Mouse (Mus musculus) hindbrain, embryonic 10.5 days (tissue): ENCODE measurements around the gene Snx4. TPM values are rescaled to one million over a fixed set of nuclear protein-coding genes. Genes with fewer than 3 reads are reported as not detected.

Source experiments
- DNase-seq: peaks from one replicate; pipeline ENCODE4 v3.0.0-alpha.2; 2017; ENCODE audit warnings: low spot score
- H3K27ac ChIP-seq: fragments of 300-500 bp; sonication (generic); 2 replicates; pipeline ENCODE4 v1.5.1; 2016; ENCODE audit warnings: mild to moderate bottlenecking, moderate library complexity
- H3K27me3 ChIP-seq: fragments of 300-500 bp; sonication (generic); 2 replicates; pipeline ENCODE4 v1.6.1; 2016; ENCODE audit warnings: mild to moderate bottlenecking; ENCODE audit not compliant: poor library complexity, insufficient read depth, severe bottlenecking
- H3K36me3 ChIP-seq: fragments of 300-500 bp; sonication (generic); 2 replicates; pipeline ENCODE4 v1.6.1; 2016; ENCODE audit warnings: mild to moderate bottlenecking, moderate library complexity
- H3K4me1 ChIP-seq: fragments of 300-500 bp; sonication (generic); replicated peaks from 2 replicates; pipeline ENCODE4 v1.6.1; 2016; ENCODE audit warnings: mild to moderate bottlenecking
- H3K4me3 ChIP-seq: fragments of 300-500 bp; sonication (generic); 2 replicates; pipeline ENCODE4 v1.5.1; 2016; ENCODE audit warnings: mild to moderate bottlenecking, moderate library complexity
- H3K9me3 ChIP-seq: fragments of 300-500 bp; sonication (generic); 2 replicates; pipeline ENCODE4 v1.6.1; 2016; ENCODE audit warnings: mild to moderate bottlenecking, moderate library complexity
- WGBS: fragments of 180-500 bp; shearing (Covaris S2); methylation state at CpG from one replicate; pipeline ENCODE4 v1.1.7; 2016; 5-methylcytosine and 5-hydroxymethylcytosine counted together
- polyA plus RNA-seq: library from polyadenylated mRNA; unstranded; fragments of >200 nt; fragmentation: Nextera tagmentation; extraction: Ambion mirVana; gene quantifications from 2 replicates; pipeline ENCODE4 v1.2.1, GENCODE M21; 2016

Gene Snx4
- polyA plus RNA-seq, 1 experiment from 2014 or later, result 58.2 TPM

DNA sequence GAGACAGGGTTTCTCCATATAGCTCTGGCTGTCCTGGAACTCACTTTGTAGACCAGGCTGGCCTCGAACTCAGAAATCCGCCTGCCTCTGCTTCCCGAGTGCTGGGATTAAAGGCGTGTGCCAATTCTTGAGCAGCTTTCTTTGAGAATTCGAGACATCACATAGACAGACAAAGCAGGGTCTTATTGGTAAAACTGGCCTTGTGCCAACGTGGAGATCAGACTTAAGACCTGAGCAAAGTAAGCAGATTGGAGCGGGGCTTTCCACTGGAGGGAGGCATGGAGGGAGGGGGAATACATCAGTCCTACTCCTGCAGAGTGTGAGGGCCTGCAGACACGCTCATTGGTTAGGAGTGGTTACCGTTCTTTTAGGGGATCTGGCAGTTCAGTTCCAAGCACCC, 75.9 kb downstream of the Snx4 start:
- no peak overlapping the region for H3K27ac ChIP-seq
- H3K36me3 ChIP-seq, result no peaks in the 10 kb centered on the region
- no peak for DNase-seq
- 0 out of 2 replicates have a peak, but pooled peaks cover 8% of the 10 kb centered on the region for H3K4me1 ChIP-seq
- H3K4me3 ChIP-seq, result no peak overlapping the region
- 87% methylated on average over 9 of the region's 9 CpGs for WGBS
- no peaks in the 10 kb centered on the region for H3K27me3 ChIP-seq
- H3K9me3 ChIP-seq, result no peaks in the 10 kb centered on the region

- H3K4me1 ChIP-seq, result peaks cover 8% of the 10 kb centered on the region
- H3K36me3 ChIP-seq, result no peaks in the 10 kb centered on the region
- H3K9me3 ChIP-seq, result no peaks in the 10 kb centered on the region
- no peak overlapping the region for H3K27ac ChIP-seq
- DNase-seq, result no peak
- H3K27me3 ChIP-seq, result no peaks in the 10 kb centered on the region
- H3K4me3 ChIP-seq, result no peak overlapping the region
- 89% methylated on average over 14 of the region's 14 CpGs for WGBS
These were observed 81.8 kb downstream of the Snx4 start for GRCm38 (mm10) chr16:33333015-33333414.

- 0 out of 2 replicates have a peak overlapping the region, but pooled peaks have one; percentile 9 for H3K4me3 ChIP-seq
- no peaks in the 10 kb centered on the region for H3K9me3 ChIP-seq
- 16% methylated on average over 8 of the region's 8 CpGs for WGBS
- peaks cover 8% of the 10 kb centered on the region for H3K4me1 ChIP-seq
- no peaks in the 10 kb centered on the region for H3K36me3 ChIP-seq
- H3K27me3 ChIP-seq, result no peaks in the 10 kb centered on the region
- DNase-seq, result peak; percentile 59
- peak overlapping the region; percentile 67 for H3K27ac ChIP-seq
These were observed 85.9 kb downstream of the Snx4 start for GRCm38 (mm10) chr16:33337177-33337576.

DNA sequence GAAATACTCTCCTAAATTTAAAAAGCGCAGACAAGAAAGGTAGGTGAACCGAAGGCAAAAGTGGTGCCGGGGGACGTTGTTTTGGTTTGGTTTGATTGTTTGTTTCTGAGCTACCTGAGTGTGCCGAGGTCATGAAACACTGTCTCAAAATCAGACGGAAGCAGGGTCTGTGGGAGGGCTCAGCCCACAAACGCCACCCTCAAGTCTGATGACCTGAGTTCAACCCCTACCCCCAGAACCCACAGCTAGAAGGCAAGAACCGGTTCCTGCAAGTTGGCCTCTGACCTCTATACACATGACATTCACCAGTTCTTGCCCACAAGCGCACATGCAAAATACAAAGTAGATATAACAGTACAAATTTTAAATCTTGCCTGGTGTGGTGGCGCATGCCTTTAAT, 86.4 kb downstream of the Snx4 start:
- peaks cover 12% of the 10 kb centered on the region for H3K4me1 ChIP-seq
- 82% methylated on average over 10 of the region's 10 CpGs for WGBS
- no peaks in the 10 kb centered on the region for H3K36me3 ChIP-seq
- no peak overlapping the region; the same call in 1 of the 2 replicates for H3K27ac ChIP-seq
- no peak overlapping the region for H3K4me3 ChIP-seq
- H3K27me3 ChIP-seq, result no peaks in the 10 kb centered on the region
- no peak for DNase-seq
- H3K9me3 ChIP-seq, result no peaks in the 10 kb centered on the region

- no peaks in the 10 kb centered on the region for H3K9me3 ChIP-seq
- no peaks in the 10 kb centered on the region for H3K27me3 ChIP-seq
- WGBS, result 72% methylated on average over 4 of the region's 4 CpGs
- H3K4me1 ChIP-seq, result peaks cover 18% of the 10 kb centered on the region
- DNase-seq, result no peak
- H3K36me3 ChIP-seq, result no peaks in the 10 kb centered on the region
- H3K27ac ChIP-seq, result no peak overlapping the region
- H3K4me3 ChIP-seq, result no peak overlapping the region
These were observed 87.2 kb downstream of the Snx4 start for GRCm38 (mm10) chr16:33338492-33338891.

GRCm38 (mm10) chr16:33339476-33339875, 88.2 kb downstream of the Snx4 start:
- no peak for DNase-seq
- no peaks in the 10 kb centered on the region for H3K9me3 ChIP-seq
- H3K27me3 ChIP-seq, result no peaks in the 10 kb centered on the region
- H3K4me3 ChIP-seq, result no peak overlapping the region
- no peaks in the 10 kb centered on the region for H3K36me3 ChIP-seq
- H3K27ac ChIP-seq, result no peak overlapping the region
- 78% methylated on average over 2 of the region's 2 CpGs for WGBS
- peaks cover 26% of the 10 kb centered on the region for H3K4me1 ChIP-seq

DNA sequence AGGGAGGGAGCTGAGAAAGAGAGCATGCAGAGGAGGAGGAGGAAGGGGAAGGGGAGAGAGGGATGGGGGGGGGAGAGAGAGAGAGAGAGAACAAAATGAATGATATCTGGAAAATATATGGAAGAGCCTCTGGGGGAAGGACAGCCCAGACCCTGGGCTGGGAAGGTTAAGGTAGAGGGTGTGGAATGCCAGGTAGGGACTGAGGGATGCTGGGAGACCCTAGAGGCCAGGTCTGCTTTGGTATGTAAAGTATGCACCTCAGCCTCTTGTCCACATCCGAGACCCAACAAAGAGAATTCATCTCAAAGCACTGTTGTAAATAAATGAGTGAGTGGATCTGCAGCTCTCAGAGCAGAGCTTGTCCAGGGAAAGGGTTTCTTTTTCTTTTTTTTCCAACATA, 91.1 kb downstream of the Snx4 start:
- Histone ChIP-seq H3K4me3 (no peak overlapping the region), H3K36me3 (no peaks in the 10 kb centered on the region), H3K27me3 (no peaks in the 10 kb centered on the region), H3K4me1 (peaks cover 39% of the 10 kb centered on the region), H3K27ac (no peak overlapping the region), H3K9me3 (no peaks in the 10 kb centered on the region)
- no peak for DNase-seq
- WGBS, result 47% methylated on average over 1 of the region's 1 CpGs

DNA sequence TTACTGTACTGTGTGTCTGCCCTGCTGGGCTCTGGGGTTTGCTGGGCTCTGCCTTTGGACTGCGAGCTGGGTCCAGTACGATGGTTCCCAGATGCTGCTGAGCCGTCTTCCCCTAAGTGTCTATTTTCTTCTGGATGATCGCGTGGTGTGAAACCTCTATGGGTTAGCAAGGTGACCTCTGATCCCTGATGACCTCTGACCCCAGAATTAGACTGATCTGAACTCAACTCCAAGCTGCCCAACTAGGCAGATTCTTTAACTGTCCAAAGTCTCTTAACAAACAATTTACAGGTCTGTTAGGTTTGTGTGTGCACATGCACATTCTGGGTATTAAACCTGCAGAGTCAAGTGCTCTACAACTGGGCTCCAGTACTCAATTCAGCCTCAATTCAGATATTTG, 91.9 kb downstream of the Snx4 start:
- DNase-seq, result no peak
- no peak overlapping the region for H3K4me3 ChIP-seq
- no peaks in the 10 kb centered on the region for H3K9me3 ChIP-seq
- no peaks in the 10 kb centered on the region for H3K27me3 ChIP-seq
- peaks cover 34% of the 10 kb centered on the region for H3K4me1 ChIP-seq
- 53% methylated on average over 5 of the region's 5 CpGs for WGBS
- H3K36me3 ChIP-seq, result no peaks in the 10 kb centered on the region
- H3K27ac ChIP-seq, result no peak overlapping the region; the same call in 1 of the 2 replicates

DNA sequence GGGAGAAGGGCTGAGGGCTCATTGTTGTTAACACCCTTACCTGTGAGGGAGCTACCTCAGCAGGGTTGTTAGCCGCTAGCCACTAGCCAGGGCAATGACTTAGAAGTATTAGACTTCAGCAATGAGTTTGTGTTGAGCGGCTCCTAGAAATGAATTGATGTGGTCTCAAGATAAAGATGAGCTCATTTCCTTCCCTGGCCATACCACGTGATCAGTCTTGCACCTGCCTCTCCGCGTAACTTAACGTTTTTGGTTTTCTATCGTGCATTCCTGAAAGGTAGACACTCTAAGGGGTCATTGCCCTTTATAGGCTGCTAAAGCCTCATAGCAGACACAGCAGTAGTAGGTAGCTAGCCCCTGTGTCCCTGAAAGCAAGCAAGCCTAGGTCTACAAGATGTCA, 92.4 kb downstream of the Snx4 start:
- Histone ChIP-seq H3K36me3 (no peaks in the 10 kb centered on the region), H3K4me1 (peaks cover 34% of the 10 kb centered on the region)
- WGBS, result 92% methylated on average over 7 of the region's 7 CpGs

GRCm38 (mm10) chr16:33344379-33344778, 93.1 kb downstream of the Snx4 start:
- H3K27me3 ChIP-seq, result no peaks in the 10 kb centered on the region
- peaks cover 34% of the 10 kb centered on the region for H3K4me1 ChIP-seq
- peak overlapping the region; percentile 53 for H3K27ac ChIP-seq
- 59% methylated on average over 9 of the region's 9 CpGs for WGBS
- no peaks in the 10 kb centered on the region for H3K9me3 ChIP-seq
- no peak for DNase-seq
- H3K36me3 ChIP-seq, result no peaks in the 10 kb centered on the region
- no peak overlapping the region for H3K4me3 ChIP-seq

More for the DNA sequence above, 92.4 kb downstream of the Snx4 start:
- Histone ChIP-seq H3K4me3 (no peak overlapping the region), H3K27ac (no peak overlapping the region), H3K9me3 (no peaks in the 10 kb centered on the region), H3K27me3 (no peaks in the 10 kb centered on the region)
- no peak for DNase-seq

DNA sequence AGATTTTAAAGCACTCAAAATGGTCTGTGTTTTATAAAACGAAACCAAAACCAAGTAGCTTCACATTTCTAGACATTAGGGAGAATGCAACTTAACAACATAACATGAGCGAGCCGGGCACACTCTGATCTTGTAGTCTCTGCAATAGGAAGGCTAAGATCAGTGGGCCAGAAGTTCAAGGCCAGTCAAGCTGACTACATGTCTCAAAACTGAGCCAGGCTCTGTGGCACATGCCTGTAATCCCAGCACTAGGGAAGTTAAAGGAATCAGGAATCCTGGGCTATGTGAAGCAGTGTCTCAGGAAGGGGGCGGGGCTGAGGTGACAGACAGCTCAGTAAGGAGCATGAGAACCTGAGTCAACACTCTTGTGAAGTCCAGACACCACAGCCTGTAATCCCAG, 93.6 kb downstream of the Snx4 start:
- Histone ChIP-seq H3K27me3 (no peaks in the 10 kb centered on the region), H3K27ac (no peak overlapping the region), H3K4me3 (no peak overlapping the region), H3K9me3 (no peaks in the 10 kb centered on the region), H3K36me3 (no peaks in the 10 kb centered on the region), H3K4me1 (peaks cover 34% of the 10 kb centered on the region)
- 78% methylated on average over 4 of the region's 4 CpGs for WGBS
- no peak for DNase-seq

DNA sequence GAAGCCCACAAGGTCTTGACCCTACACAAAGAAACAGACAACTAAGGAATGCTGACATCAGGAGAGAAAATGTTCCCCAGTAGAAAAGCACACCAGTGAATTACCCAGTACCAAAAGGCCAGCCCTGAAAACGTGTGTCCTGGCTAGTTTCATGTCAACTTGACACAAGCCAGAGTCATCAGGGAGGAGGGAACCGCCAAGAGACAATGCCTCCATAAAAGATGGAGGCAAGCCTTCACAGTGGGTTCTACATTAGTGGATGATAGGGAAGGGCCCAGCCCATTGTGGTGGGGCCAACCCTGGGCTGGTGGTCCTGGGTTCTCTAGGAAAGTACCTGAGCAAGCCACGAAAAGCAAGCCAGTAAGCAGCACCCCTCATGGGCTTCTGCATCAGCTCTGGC, 95.1 kb downstream of the Snx4 start:
- WGBS, result 51% methylated on average over 3 of the region's 3 CpGs
- H3K27ac ChIP-seq, result no peak overlapping the region
- no peaks in the 10 kb centered on the region for H3K27me3 ChIP-seq
- H3K4me1 ChIP-seq, result peaks cover 34% of the 10 kb centered on the region
- no peak for DNase-seq
- no peaks in the 10 kb centered on the region for H3K36me3 ChIP-seq
- H3K4me3 ChIP-seq, result no peak overlapping the region
- no peaks in the 10 kb centered on the region for H3K9me3 ChIP-seq

DNA sequence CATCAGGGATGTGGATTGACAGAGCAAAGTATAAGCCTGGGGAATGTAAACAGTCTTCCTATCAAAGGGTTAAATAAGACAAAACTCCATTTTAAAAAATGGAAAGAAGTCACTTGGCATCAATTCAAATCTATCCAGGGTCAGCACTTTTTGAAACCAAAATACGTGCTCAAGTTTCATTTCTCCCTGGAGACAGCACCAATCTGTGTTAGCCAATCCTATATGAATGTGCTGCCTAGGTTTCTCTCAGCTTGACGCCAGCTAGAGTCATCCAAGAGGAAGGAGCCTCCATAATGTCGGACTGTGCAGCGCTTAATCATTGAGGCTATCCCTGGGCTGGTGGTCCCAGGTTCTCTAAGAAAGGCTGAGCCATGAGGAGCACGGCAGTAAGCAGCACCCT, 95.9 kb downstream of the Snx4 start:
- H3K9me3 ChIP-seq, result no peaks in the 10 kb centered on the region
- no peak for DNase-seq
- no peak overlapping the region for H3K4me3 ChIP-seq
- no peak overlapping the region for H3K27ac ChIP-seq
- H3K27me3 ChIP-seq, result no peaks in the 10 kb centered on the region
- H3K36me3 ChIP-seq, result no peaks in the 10 kb centered on the region
- peaks cover 34% of the 10 kb centered on the region for H3K4me1 ChIP-seq
- WGBS, result 71% methylated on average over 5 of the region's 5 CpGs
